Mouse (Mus musculus) forebrain, postnatal 0 days (tissue): ENCODE data around the gene Ccdc87. TPM values are rescaled to one million over a fixed set of nuclear protein-coding genes. Genes with fewer than 3 reads are reported as not detected.

Experiments used
- ATAC-seq: fragments of 200-750 bp; cut with Nextera tagmentation; 2 replicates; pipeline ENCODE4 v1.8.0; 2017; ENCODE audit warnings: mild to moderate bottlenecking, moderate library complexity
- DNase-seq: peaks from one replicate; pipeline ENCODE4 v3.0.0-alpha.2; 2015
- H3K27ac ChIP-seq: fragments of 300-500 bp; sonication (generic); 2 replicates; pipeline ENCODE4 v1.5.1; 2014; ENCODE audit warnings: low read depth, mild to moderate bottlenecking, antibody characterized with exemption, low read length, moderate library complexity, mixed read lengths
- H3K27me3 ChIP-seq: fragments of 300-500 bp; sonication (generic); 2 replicates; pipeline ENCODE4 v1.6.1; 2014; ENCODE audit warnings: mild to moderate bottlenecking, low read length, mixed read lengths; ENCODE audit not compliant: insufficient read depth
- H3K36me3 ChIP-seq: fragments of 300-500 bp; sonication (generic); 2 replicates; pipeline ENCODE4 v1.6.1; 2014; ENCODE audit warnings: mild to moderate bottlenecking, moderate library complexity; ENCODE audit not compliant: insufficient read depth
- H3K4me1 ChIP-seq: fragments of 300-500 bp; sonication (generic); 2 replicates; pipeline ENCODE4 v1.6.1; 2014; ENCODE audit warnings: antibody characterized with exemption; ENCODE audit not compliant: insufficient read depth
- H3K4me2 ChIP-seq: fragments of 300-500 bp; sonication (generic); 2 replicates; pipeline ENCODE4 v1.6.1; 2014; ENCODE audit warnings: low read depth, mild to moderate bottlenecking, moderate library complexity
- H3K4me3 ChIP-seq: fragments of 300-500 bp; sonication (generic); 2 replicates; pipeline ENCODE4 v1.5.1; 2014; ENCODE audit warnings: low read depth, low read length, mixed read lengths
- H3K9ac ChIP-seq: fragments of 300-500 bp; sonication (generic); 2 replicates; pipeline ENCODE4 v1.6.1; 2014; ENCODE audit warnings: mild to moderate bottlenecking
- H3K9me3 ChIP-seq: fragments of 300-500 bp; sonication (generic); 2 replicates; pipeline ENCODE4 v1.6.1; 2016; ENCODE audit warnings: low read length
- CTCF ChIP-seq: sonication (generic); IDR thresholded peaks from 2 replicates; pipeline ENCODE4 v1.5.1; 2016; ENCODE audit warnings: antibody characterized with exemption, control low read depth, low read depth
- WGBS: fragments of 180-500 bp; shearing (Covaris S2); extraction: QIAGEN DNeasy Blood & Tissue Kit; methylation state at CpG from one replicate; pipeline ENCODE4 v1.1.7; 2014; 5-methylcytosine and 5-hydroxymethylcytosine counted together
- polyA plus RNA-seq: library from polyadenylated mRNA; unstranded; fragments of >200 nt; fragmentation: Nextera tagmentation; extraction: Ambion mirVana; gene quantifications from 2 replicates; pipeline ENCODE4 v1.2.1, GENCODE M21; 2015
- total RNA-seq: library from RNA; depleted of rRNA; stranded (reverse); fragments of >200 nt; gene quantifications from 2 replicates; pipeline ENCODE4 v1.2.3, GENCODE M21; 2014; rRNA removed

The Ccdc87 gene
- total and polyA plus RNA-seq, 2 experiments from 2014 or later: 1.1 to 1.2 TPM

GRCm38 (mm10) chr19:4891798-4892197 is 52.6 kb downstream of the Ccdc87 start:
- DNase-seq (no peak), ATAC-seq (no peak)
- WGBS: 81% methylated on average over 3 of the region's 3 CpGs
- no peak overlapping the region for H3K9ac ChIP-seq
- no peak overlapping the region for H3K4me2 ChIP-seq
- no peak overlapping the region for H3K27ac ChIP-seq
- no peaks in the 10 kb centered on the region for H3K4me1 ChIP-seq
- peaks cover 50% of the 10 kb centered on the region for H3K36me3 ChIP-seq
- H3K4me3 ChIP-seq: no peak overlapping the region
- H3K9me3 ChIP-seq: no peaks in the 10 kb centered on the region
- no peak for TF ChIP-seq CTCF
- H3K27me3 ChIP-seq: no peaks in the 10 kb centered on the region

Other genes with a start within 250 kb of the Ccdc87 start
- 112 and 127 TPM in 2 replicates for gene Lrfn4, start 223.7 kb upstream of the Ccdc87 start, total RNA-seq
- gene Lrfn4, start 223.7 kb upstream of the Ccdc87 start, polyA plus RNA-seq: 17.1 and 17.2 TPM in 2 replicates
- 51.9 and 65.1 TPM in 2 replicates for gene Rce1, start 213.7 kb upstream of the Ccdc87 start, total RNA-seq
- gene Rce1, start 213.7 kb upstream of the Ccdc87 start, polyA plus RNA-seq: 47.5 and 52.4 TPM in 2 replicates
- gene Gm960, start 140.7 kb upstream of the Ccdc87 start, total RNA-seq: 4.5 and 7.4 TPM in 2 replicates
- gene Gm960, start 140.7 kb upstream of the Ccdc87 start, polyA plus RNA-seq: 4.9 and 7.3 TPM in 2 replicates
- 169 and 196 TPM in 2 replicates for gene Sptbn2, start 128.2 kb upstream of the Ccdc87 start, total RNA-seq
- 24.3 and 25.4 TPM in 2 replicates for gene Sptbn2, start 128.2 kb upstream of the Ccdc87 start, polyA plus RNA-seq
- 84.8 and 90.6 TPM in 2 replicates for gene Rbm4b, start 82.9 kb upstream of the Ccdc87 start, total RNA-seq
- 79.8 and 88.7 TPM in 2 replicates for gene Rbm4b, start 82.9 kb upstream of the Ccdc87 start, polyA plus RNA-seq
- gene Rbm4, start 45.5 kb upstream of the Ccdc87 start, total RNA-seq: 106 and 145 TPM in 2 replicates
- 45.0 and 56.9 TPM in 2 replicates for gene Rbm4, start 45.5 kb upstream of the Ccdc87 start, polyA plus RNA-seq
- 15.0 and 18.2 TPM in 2 replicates for gene Gm21992, start 27.8 kb upstream of the Ccdc87 start, total RNA-seq
- gene Gm21992, start 27.8 kb upstream of the Ccdc87 start, polyA plus RNA-seq: 16.5 and 20.4 TPM in 2 replicates
- 29.2 and 30.9 TPM in 2 replicates for gene Rbm14, start 27.7 kb upstream of the Ccdc87 start, total RNA-seq
- 45.9 and 46.6 TPM in 2 replicates for gene Rbm14, start 27.7 kb upstream of the Ccdc87 start, polyA plus RNA-seq
- gene Ccs, start within 50 bp of the Ccdc87 start, total RNA-seq: 27.3 and 35.4 TPM in 2 replicates
- gene Ccs, start within 50 bp of the Ccdc87 start, polyA plus RNA-seq: 41.7 and 44.3 TPM in 2 replicates
- gene Ctsf, start 15.8 kb downstream of the Ccdc87 start, total RNA-seq: 81.0 and 117 TPM in 2 replicates
- 74.7 and 79.4 TPM in 2 replicates for gene Ctsf, start 15.8 kb downstream of the Ccdc87 start, polyA plus RNA-seq
- gene Actn3, start 38.5 kb downstream of the Ccdc87 start, total RNA-seq: 2.6 and 5.1 TPM in 2 replicates
- 1.8 and 2.2 TPM in 2 replicates for gene Actn3, start 38.5 kb downstream of the Ccdc87 start, polyA plus RNA-seq
- gene Zdhhc24, start 39.3 kb downstream of the Ccdc87 start, total RNA-seq: 22.2 and 24.1 TPM in 2 replicates
- 9.1 and 15.2 TPM in 2 replicates for gene Zdhhc24, start 39.3 kb downstream of the Ccdc87 start, polyA plus RNA-seq
- 21.7 and 37.7 TPM in 2 replicates for gene Bbs1, start 67.3 kb downstream of the Ccdc87 start, total RNA-seq
- 5.4 and 7.4 TPM in 2 replicates for gene Bbs1, start 67.3 kb downstream of the Ccdc87 start, polyA plus RNA-seq
- 67.4 and 84.2 TPM in 2 replicates for gene Dpp3, start 88.9 kb downstream of the Ccdc87 start, total RNA-seq
- 75.2 and 76.8 TPM in 2 replicates for gene Dpp3, start 88.9 kb downstream of the Ccdc87 start, polyA plus RNA-seq
- 11.5 and 13.2 TPM in 2 replicates for gene Peli3, start 103.8 kb downstream of the Ccdc87 start, total RNA-seq
- gene Peli3, start 103.8 kb downstream of the Ccdc87 start, polyA plus RNA-seq: 7.7 and 10.9 TPM in 2 replicates
- gene Mrpl11, start 122.8 kb downstream of the Ccdc87 start, total RNA-seq: 101 and 129 TPM in 2 replicates
- gene Mrpl11, start 122.8 kb downstream of the Ccdc87 start, polyA plus RNA-seq: 162 and 198 TPM in 2 replicates
- gene Npas4, start 150.9 kb downstream of the Ccdc87 start, total RNA-seq: 3.5 and 3.8 TPM in 2 replicates
- gene Npas4, start 150.9 kb downstream of the Ccdc87 start, polyA plus RNA-seq: 0.36 and 0.42 TPM in 2 replicates
- gene Slc29a2, start 184.5 kb downstream of the Ccdc87 start, total RNA-seq: 12.8 and 14.2 TPM in 2 replicates
- gene Slc29a2, start 184.5 kb downstream of the Ccdc87 start, polyA plus RNA-seq: 14.5 and 17.1 TPM in 2 replicates
- 85.9 and 111 TPM in 2 replicates for gene B4gat1, start 199.5 kb downstream of the Ccdc87 start, total RNA-seq
- gene B4gat1, start 199.5 kb downstream of the Ccdc87 start, polyA plus RNA-seq: 93.0 and 128 TPM in 2 replicates
- 3.0 and 7.0 TPM in 2 replicates for gene AC124502.3, start 199.5 kb downstream of the Ccdc87 start, total RNA-seq
- 1.4 and 2.0 TPM in 2 replicates for gene AC124502.3, start 199.5 kb downstream of the Ccdc87 start, polyA plus RNA-seq
- gene Brms1, start 202.0 kb downstream of the Ccdc87 start, total RNA-seq: 9.5 and 15.5 TPM in 2 replicates
- 27.6 and 29.3 TPM in 2 replicates for gene Brms1, start 202.0 kb downstream of the Ccdc87 start, polyA plus RNA-seq
- gene Rin1, start 211.1 kb downstream of the Ccdc87 start, total RNA-seq: 3.0 and 9.8 TPM in 2 replicates
- 1.7 and 2.4 TPM in 2 replicates for gene Rin1, start 211.1 kb downstream of the Ccdc87 start, polyA plus RNA-seq
- gene Cd248, start 228.7 kb downstream of the Ccdc87 start, total RNA-seq: 11.8 and 20.8 TPM in 2 replicates
- 16.3 and 18.1 TPM in 2 replicates for gene Cd248, start 228.7 kb downstream of the Ccdc87 start, polyA plus RNA-seq
- 22.6 and 37.0 TPM in 2 replicates for gene Tmem151a, start 246.2 kb downstream of the Ccdc87 start, total RNA-seq
- gene Tmem151a, start 246.2 kb downstream of the Ccdc87 start, polyA plus RNA-seq: 40.6 and 46.2 TPM in 2 replicates
- 44.6 and 54.9 TPM in 2 replicates for gene Yif1a, start 249.2 kb downstream of the Ccdc87 start, total RNA-seq
- 50.5 and 59.9 TPM in 2 replicates for gene Yif1a, start 249.2 kb downstream of the Ccdc87 start, polyA plus RNA-seq